Mouse (Mus musculus): Measurements from ENCODE around the gene Rhoh.

- TF ChIP-seq CTCF (IDR thresholded peaks at IDR 0.05) (no peak), EP300 (IDR thresholded peaks at IDR 0.05) (no peak)
Measured at GRCm38 (mm10) chr5:65914342-65914741, 53.3 kb downstream of the Rhoh start.

Data from lung, postnatal 0 days (tissue).